Mouse (Mus musculus): Measurements from ENCODE around the gene Zfp768. TPM values are rescaled to one million over a fixed set of nuclear protein-coding genes. Genes with fewer than 3 reads are reported as not detected.

Zfp768 gene
- polyA plus RNA-seq, 1 experiment, result 7.8 TPM

- no peaks in the 10 kb centered on the region for H3K4me1 ChIP-seq (ENCODE audit: control insufficient read depth, insufficient read depth, insufficient read length)
- H3K27ac ChIP-seq (ENCODE audit: insufficient read depth, low read length), result no peak overlapping the region
- H3K27me3 ChIP-seq (ENCODE audit: control insufficient read depth, insufficient read depth, low read length), result no peaks in the 10 kb centered on the region
- peaks cover 43% of the 10 kb centered on the region for H3K36me3 ChIP-seq (ENCODE audit: control insufficient read depth, insufficient read depth, low read length)
- TF ChIP-seq CTCF (IDR thresholded peaks at IDR 0.05; ENCODE audit: extremely low read depth, insufficient read depth, insufficient read length, insufficient replicate concordance) (no peak), POLR2A (IDR thresholded peaks at IDR 0.05; ENCODE audit: low read depth, low read length) (no peak)
- WGBS, result 69% methylated on average over 2 of the region's 2 CpGs
- DNase-seq (ENCODE audit: low read depth in 1 of 2, low spot score in 2 of 2), result no peak
- H3K4me3 ChIP-seq (ENCODE audit: extremely low read depth, insufficient read depth, insufficient read length), result no peak overlapping the region
Observed at GRCm38 (mm10) chr7:127326685-127327084, 18.7 kb downstream of the Zfp768 start.

- Histone ChIP-seq H3K27me3 (ENCODE audit: control insufficient read depth, insufficient read depth, low read length) (no peaks in the 10 kb centered on the region), H3K4me1 (ENCODE audit: control insufficient read depth, insufficient read depth, insufficient read length) (no peaks in the 10 kb centered on the region), H3K36me3 (ENCODE audit: control insufficient read depth, insufficient read depth, low read length) (peaks cover 43% of the 10 kb centered on the region), H3K27ac (ENCODE audit: insufficient read depth, low read length) (no peak overlapping the region), H3K4me3 (ENCODE audit: extremely low read depth, insufficient read depth, insufficient read length) (no peak overlapping the region)
- DNase-seq (ENCODE audit: low read depth in 1 of 2, low spot score in 2 of 2), result no peak
- TF ChIP-seq CTCF (IDR thresholded peaks at IDR 0.05; ENCODE audit: extremely low read depth, insufficient read depth, insufficient read length, insufficient replicate concordance) (no peak), POLR2A (IDR thresholded peaks at IDR 0.05; ENCODE audit: low read depth, low read length) (no peak)
- WGBS, result 92% methylated on average over 8 of the region's 8 CpGs
Observed at GRCm38 (mm10) chr7:127325550-127325949, 19.8 kb downstream of the Zfp768 start.

- no peak overlapping the region for H3K4me3 ChIP-seq (ENCODE audit: extremely low read depth, insufficient read depth, insufficient read length)
- 91% methylated on average over 7 of the region's 7 CpGs for WGBS
- TF ChIP-seq POLR2A (IDR thresholded peaks at IDR 0.05; ENCODE audit: low read depth, low read length) (no peak), CTCF (IDR thresholded peaks at IDR 0.05; ENCODE audit: extremely low read depth, insufficient read depth, insufficient read length, insufficient replicate concordance) (no peak)
- H3K27ac ChIP-seq (ENCODE audit: insufficient read depth, low read length), result no peak overlapping the region
- no peaks in the 10 kb centered on the region for H3K27me3 ChIP-seq (ENCODE audit: control insufficient read depth, insufficient read depth, low read length)
- DNase-seq (ENCODE audit: low read depth in 1 of 2, low spot score in 2 of 2), result no peak
- no peaks in the 10 kb centered on the region for H3K4me1 ChIP-seq (ENCODE audit: control insufficient read depth, insufficient read depth, insufficient read length)
- peaks cover 43% of the 10 kb centered on the region for H3K36me3 ChIP-seq (ENCODE audit: control insufficient read depth, insufficient read depth, low read length)
Observed at GRCm38 (mm10) chr7:127324944-127325343, 20.4 kb downstream of the Zfp768 start.

- DNase-seq (ENCODE audit: low read depth in 1 of 2, low spot score in 2 of 2), result no peak
- WGBS, result 60% methylated on average over 5 of the region's 5 CpGs
- TF ChIP-seq CTCF (IDR thresholded peaks at IDR 0.05; ENCODE audit: extremely low read depth, insufficient read depth, insufficient read length, insufficient replicate concordance), result no peak
- TF ChIP-seq POLR2A (IDR thresholded peaks at IDR 0.05; ENCODE audit: low read depth, low read length), result no peak
- Histone ChIP-seq H3K36me3 (ENCODE audit: control insufficient read depth, insufficient read depth, low read length) (peaks cover 31% of the 10 kb centered on the region), H3K27ac (ENCODE audit: insufficient read depth, low read length) (no peak overlapping the region), H3K4me3 (ENCODE audit: extremely low read depth, insufficient read depth, insufficient read length) (no peak overlapping the region), H3K4me1 (ENCODE audit: control insufficient read depth, insufficient read depth, insufficient read length) (no peaks in the 10 kb centered on the region), H3K27me3 (ENCODE audit: control insufficient read depth, insufficient read depth, low read length) (no peaks in the 10 kb centered on the region)
Observed at GRCm38 (mm10) chr7:127322085-127322484, 23.3 kb downstream of the Zfp768 start.

- no peak overlapping the region for H3K4me3 ChIP-seq (ENCODE audit: extremely low read depth, insufficient read depth, insufficient read length)
- 91% methylated on average over 4 of the region's 4 CpGs for WGBS
- TF ChIP-seq CTCF (IDR thresholded peaks at IDR 0.05; ENCODE audit: extremely low read depth, insufficient read depth, insufficient read length, insufficient replicate concordance) (no peak), POLR2A (IDR thresholded peaks at IDR 0.05; ENCODE audit: low read depth, low read length) (no peak)
- peaks cover 32% of the 10 kb centered on the region for H3K36me3 ChIP-seq (ENCODE audit: control insufficient read depth, insufficient read depth, low read length)
- H3K4me1 ChIP-seq (ENCODE audit: control insufficient read depth, insufficient read depth, insufficient read length), result no peaks in the 10 kb centered on the region
- no peak overlapping the region for H3K27ac ChIP-seq (ENCODE audit: insufficient read depth, low read length)
- no peaks in the 10 kb centered on the region for H3K27me3 ChIP-seq (ENCODE audit: control insufficient read depth, insufficient read depth, low read length)
- no peak for DNase-seq (ENCODE audit: low read depth in 1 of 2, low spot score in 2 of 2)
Observed at GRCm38 (mm10) chr7:127321106-127321505, 24.3 kb downstream of the Zfp768 start.

- Histone ChIP-seq H3K4me1 (ENCODE audit: control insufficient read depth, insufficient read depth, insufficient read length) (no peaks in the 10 kb centered on the region), H3K27ac (ENCODE audit: insufficient read depth, low read length) (no peak overlapping the region), H3K27me3 (ENCODE audit: control insufficient read depth, insufficient read depth, low read length) (no peaks in the 10 kb centered on the region), H3K4me3 (ENCODE audit: extremely low read depth, insufficient read depth, insufficient read length) (no peak overlapping the region), H3K36me3 (ENCODE audit: control insufficient read depth, insufficient read depth, low read length) (peaks cover 49% of the 10 kb centered on the region)
- WGBS, result 37% methylated on average over 8 of the region's 8 CpGs
- TF ChIP-seq CTCF (IDR thresholded peaks at IDR 0.05; ENCODE audit: extremely low read depth, insufficient read depth, insufficient read length, insufficient replicate concordance) (no peak), POLR2A (IDR thresholded peaks at IDR 0.05; ENCODE audit: low read depth, low read length) (no peak)
- no peak for DNase-seq (ENCODE audit: low read depth in 1 of 2, low spot score in 2 of 2)
Observed at GRCm38 (mm10) chr7:127313912-127314311, 31.5 kb downstream of the Zfp768 start.

GRCm38 (mm10) chr7:127309951-127310350, 35.4 kb downstream of the Zfp768 start:
- Histone ChIP-seq H3K4me1 (ENCODE audit: control insufficient read depth, insufficient read depth, insufficient read length) (no peaks in the 10 kb centered on the region), H3K27me3 (ENCODE audit: control insufficient read depth, insufficient read depth, low read length) (no peaks in the 10 kb centered on the region), H3K36me3 (ENCODE audit: control insufficient read depth, insufficient read depth, low read length) (peaks cover 48% of the 10 kb centered on the region), H3K4me3 (ENCODE audit: extremely low read depth, insufficient read depth, insufficient read length) (no peak overlapping the region), H3K27ac (ENCODE audit: insufficient read depth, low read length) (no peak overlapping the region)
- 93% methylated on average over 12 of the region's 12 CpGs for WGBS
- no peak for TF ChIP-seq POLR2A (IDR thresholded peaks at IDR 0.05; ENCODE audit: low read depth, low read length)
- no peak for TF ChIP-seq CTCF (IDR thresholded peaks at IDR 0.05; ENCODE audit: extremely low read depth, insufficient read depth, insufficient read length, insufficient replicate concordance)
- no peak for DNase-seq (ENCODE audit: low read depth in 1 of 2, low spot score in 2 of 2)

Data from spleen, adult 2 months (tissue).